Mouse (Mus musculus) CH12.LX (cell line): Measurements from ENCODE around the gene Cblb.
A peak's percentile ranks its signal among the peaks of the same experiment; 100 is the strongest.

Experiments
- CTCF ChIP-seq, 2 experiments: IDR thresholded peaks in 1 of 2; conservative IDR thresholded peaks in 1 of 2; 2 replicates each; pipeline ENCODE4 v1.5.1; 2011 to 2012; ENCODE audit warnings: low read depth in 2 of 2, low read length in 2 of 2, improper control_type of control experiment in 1 of 2, inconsistent platforms in 1 of 2, mild to moderate bottlenecking in 1 of 2, moderate library complexity in 1 of 2
- EP300 ChIP-seq: IDR thresholded peaks from 2 replicates; pipeline ENCODE4 v1.6.1; 2011; ENCODE audit warnings: low read length, improper control_type of control experiment
- MEF2A ChIP-seq: IDR thresholded peaks from 2 replicates; pipeline ENCODE4 v1.6.1; 2014; ENCODE audit warnings: low read depth, mild to moderate bottlenecking, inconsistent platforms, low read length, improper control_type of control experiment, borderline replicate concordance
- RAD21 ChIP-seq: IDR thresholded peaks from 2 replicates; pipeline ENCODE4 v1.6.1; 2011; ENCODE audit warnings: low read depth, mild to moderate bottlenecking, low read length, improper control_type of control experiment, moderate library complexity
- SIN3A ChIP-seq: IDR thresholded peaks from 2 replicates; pipeline ENCODE4 v1.6.1; 2012; ENCODE audit warnings: low read length, improper control_type of control experiment, inconsistent platforms
- ZKSCAN1 ChIP-seq: IDR thresholded peaks from 2 replicates; pipeline ENCODE4 v1.6.1; 2012; ENCODE audit warnings: low read depth, inconsistent platforms, low read length, improper control_type of control experiment, borderline replicate concordance

DNA sequence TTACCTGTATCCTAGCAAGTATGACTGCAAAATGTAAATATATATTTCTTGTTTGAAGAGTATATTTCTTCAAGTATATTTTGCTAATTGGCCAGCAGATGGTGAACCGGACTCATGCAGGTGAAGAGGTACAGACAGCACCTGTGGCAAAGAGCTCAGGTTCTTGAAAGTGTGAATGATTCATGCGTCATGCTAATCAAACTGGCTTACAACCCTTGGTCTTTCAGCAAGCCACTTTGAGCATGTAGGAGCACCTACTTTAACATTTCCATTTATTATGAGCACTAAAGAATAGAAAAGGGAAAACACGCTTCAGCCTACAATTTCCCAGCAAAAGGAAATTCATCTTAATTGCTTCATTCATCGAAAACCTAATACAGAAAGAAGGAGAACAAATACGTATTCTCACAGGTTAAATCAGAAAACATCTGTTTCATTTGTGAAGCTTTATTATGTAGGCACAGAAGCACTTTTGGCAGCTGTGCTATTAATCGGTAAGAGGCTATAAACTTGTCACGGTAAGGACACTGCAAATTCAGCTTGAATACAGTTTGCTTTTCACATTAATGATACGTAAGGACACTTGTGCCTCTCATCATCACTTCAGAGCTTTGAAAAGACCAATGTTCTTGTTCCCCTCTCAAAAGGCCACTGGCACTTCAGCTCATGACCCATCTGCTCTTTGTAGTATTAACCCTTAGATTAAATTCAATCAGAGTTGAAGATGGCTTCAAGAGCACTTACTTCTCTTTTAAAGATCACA, 180.0 kb downstream of the Cblb start:
- no peak for TF ChIP-seq EP300
- TF ChIP-seq MEF2A = no peak
- peak; percentile 20 for TF ChIP-seq RAD21
- TF ChIP-seq CTCF (conservative IDR thresholded peaks at IDR 0.05 in 1 of 2, IDR thresholded peaks at IDR 0.05 in 1 of 2; ENCODE audit: low read depth in 2 of 2, low read length in 2 of 2) = peak in 1 of 2 experiments; percentile 20; a peak in 1 of 4 replicates
- TF ChIP-seq SIN3A = no peak
- TF ChIP-seq ZKSCAN1 = no peak
